Mouse (Mus musculus): ENCODE measurements around the gene Dgki.

DNA sequence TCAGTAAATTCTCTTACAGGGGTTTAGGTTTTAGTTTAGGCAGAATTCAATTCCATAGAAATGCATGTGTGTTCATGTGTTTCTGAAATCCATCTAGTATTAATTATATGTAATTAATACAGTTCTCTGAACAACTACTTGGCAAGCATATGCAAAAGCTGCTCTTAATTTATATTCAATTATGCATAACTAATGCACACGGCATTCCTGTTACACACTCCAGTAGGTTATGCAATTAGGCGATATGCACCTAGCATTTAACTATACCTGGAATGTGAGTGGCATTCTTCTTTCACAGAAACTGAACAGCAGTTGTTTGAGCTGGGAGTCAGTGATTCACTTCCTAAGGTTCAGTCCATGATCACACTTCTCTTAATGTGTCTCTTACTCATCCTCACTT, 370.2 kb downstream of the Dgki start:
- TF ChIP-seq POLR2A (IDR thresholded peaks at IDR 0.05; ENCODE audit: insufficient read depth, low read depth, low read length): no peak
- TF ChIP-seq CTCF (IDR thresholded peaks at IDR 0.05; ENCODE audit: insufficient read depth, low read depth, low read length): no peak
